Mouse (Mus musculus) forebrain, embryonic 11.5 days (tissue): ENCODE data around the gene Tpst2. TPM values are rescaled to one million over a fixed set of nuclear protein-coding genes. Genes with fewer than 3 reads are reported as not detected.

ENCODE experiments used
- polyA plus RNA-seq: library from polyadenylated mRNA; unstranded; fragments of >200 nt; fragmentation: Nextera tagmentation; extraction: Ambion mirVana; gene quantifications from 2 replicates; pipeline ENCODE4 v1.2.1, GENCODE M21; 2014

The Tpst2 gene
- polyA plus RNA-seq, 1 experiment from 2014 or later: 30.9 TPM

Other genes starting within 250 kb of the Tpst2 start
- gene Cryba4, start 24.2 kb upstream of the Tpst2 start, polyA plus RNA-seq: 0.48 and 1.1 TPM in 2 replicates
- 0.48 and 0.73 TPM in 2 replicates for gene Crybb1, start 20.9 kb upstream of the Tpst2 start, polyA plus RNA-seq
- gene Tfip11, start 49.7 kb downstream of the Tpst2 start, polyA plus RNA-seq: 32.5 and 33.7 TPM in 2 replicates
- gene Srrd, start 66.3 kb downstream of the Tpst2 start, polyA plus RNA-seq: 46.1 and 52.2 TPM in 2 replicates
- 32.9 and 35.4 TPM in 2 replicates for gene Hps4, start 66.4 kb downstream of the Tpst2 start, polyA plus RNA-seq
- gene Gm6583, start 79.3 kb downstream of the Tpst2 start, polyA plus RNA-seq: 0.29 TPM in 1 of 2 replicates, not detected in the other
- gene Asphd2, start 118.2 kb downstream of the Tpst2 start, polyA plus RNA-seq: 50.7 and 54.1 TPM in 2 replicates
- gene Gm6588, start 172.7 kb downstream of the Tpst2 start, polyA plus RNA-seq: not detected in 2 replicates